Mouse (Mus musculus) lung, postnatal 0 days (tissue): ENCODE data around the gene Emc9.
A peak's percentile ranks its signal among the peaks of the same experiment; 100 is the strongest.

ENCODE experiments used
- CTCF ChIP-seq: IDR thresholded peaks from 2 replicates; pipeline ENCODE4 v1.5.1; 2016; ENCODE audit warnings: antibody characterized with exemption, mild to moderate bottlenecking
- EP300 ChIP-seq: IDR thresholded peaks from 2 replicates; pipeline ENCODE4 v1.6.1; 2016; ENCODE audit warnings: antibody characterized with exemption, mild to moderate bottlenecking, control low read depth

GRCm38 (mm10) chr14:55581981-55582681 is 3.0 kb downstream of the Emc9 start:
- TF ChIP-seq EP300 (no peak), CTCF (peak; percentile 60)
